Mouse (Mus musculus): Measurements from ENCODE around the gene Glod4. TPM values are rescaled to one million over a fixed set of nuclear protein-coding genes. Genes with fewer than 3 reads are reported as not detected.

Glod4 gene
- 129 and 134 TPM in 2 replicates for polyA plus RNA-seq (2016; fragmentation: Nextera tagmentation; extraction: Ambion mirVana)

GRCm38 (mm10) chr11:76242901-76243810 lies at the start of gene Glod4, which contains the start of gene Mrm3:
TSS of gene Glod4 (minus strand) at chr11:76243725.
TSS of gene Mrm3 (plus strand) at chr11:76243715.
- peak within 1 kb of the TSS; percentile 90 for H3K27ac ChIP-seq
- H3K4me1 ChIP-seq: peaks cover 27% of the 10 kb centered on the region
- DNase-seq (ENCODE audit: extremely low spot score, low spot score): peak; percentile 93
- no peaks in the 10 kb centered on the region for H3K9me3 ChIP-seq
- H3K36me3 ChIP-seq (replicated peaks): peaks cover 42% of the 10 kb centered on the region
- WGBS: under 1% methylated on average over 61 of the region's 61 CpGs
- no peaks in the 10 kb centered on the region for H3K27me3 ChIP-seq (ENCODE audit: poor library complexity, severe bottlenecking)
- peak within 1 kb of the TSS; percentile 74 for H3K4me3 ChIP-seq

- peak overlapping the region; percentile 76 for H3K27ac ChIP-seq
- no peaks in the 10 kb centered on the region for H3K27me3 ChIP-seq (ENCODE audit: poor library complexity, severe bottlenecking)
- no peak for DNase-seq (ENCODE audit: extremely low spot score, low spot score)
- H3K4me1 ChIP-seq: peaks cover 97% of the 10 kb centered on the region
- no peaks in the 10 kb centered on the region; the same call in 1 of the 2 replicates for H3K9me3 ChIP-seq
- H3K36me3 ChIP-seq (replicated peaks): peaks cover 3% of the 10 kb centered on the region; the same call in 1 of the 2 replicates
- 69% methylated on average over 6 of the region's 6 CpGs for WGBS
- no peak overlapping the region for H3K4me3 ChIP-seq
Observed at GRCm38 (mm10) chr11:76292831-76293230, 49.3 kb upstream of the Glod4 start.

DNA sequence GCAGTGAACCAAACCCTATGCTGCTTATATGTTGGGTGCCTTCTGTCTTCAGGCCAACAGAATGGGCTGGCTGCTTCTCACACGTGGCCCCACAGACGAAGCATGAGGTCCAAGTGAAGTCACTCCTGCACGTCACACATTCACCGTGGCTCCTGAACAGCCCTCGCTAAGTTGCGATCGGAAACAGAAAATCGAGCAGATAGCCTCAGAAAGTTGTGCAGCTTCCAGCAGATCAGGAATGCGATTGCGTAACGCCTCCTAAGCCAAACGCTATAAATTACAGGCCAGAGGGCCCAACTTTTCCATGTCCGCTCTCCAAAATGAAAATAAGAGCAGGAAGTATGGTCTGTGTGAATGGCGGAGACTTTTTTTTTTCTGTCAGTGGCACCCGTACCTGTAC lies 48.9 kb upstream of the Glod4 start:
- 86% methylated on average over 15 of the region's 15 CpGs for WGBS

GRCm38 (mm10) chr11:76291960-76292359 lies 48.4 kb upstream of the Glod4 start:
- Histone ChIP-seq H3K27ac (peak overlapping the region; percentile 76), H3K27me3 (ENCODE audit: poor library complexity, severe bottlenecking) (no peaks in the 10 kb centered on the region), H3K4me1 (peaks cover 97% of the 10 kb centered on the region), H3K4me3 (no peak overlapping the region), H3K36me3 (replicated peaks) (peaks cover 3% of the 10 kb centered on the region; the same call in 1 of the 2 replicates), H3K9me3 (no peaks in the 10 kb centered on the region; the same call in 1 of the 2 replicates)
- no peak for DNase-seq (ENCODE audit: extremely low spot score, low spot score)
- WGBS: 85% methylated on average over 4 of the region's 4 CpGs

More for the DNA sequence above, 48.9 kb upstream of the Glod4 start:
- Histone ChIP-seq H3K9me3 (no peaks in the 10 kb centered on the region; the same call in 1 of the 2 replicates), H3K27ac (peak overlapping the region; percentile 76), H3K4me1 (peaks cover 97% of the 10 kb centered on the region), H3K36me3 (replicated peaks) (peaks cover 3% of the 10 kb centered on the region; the same call in 1 of the 2 replicates), H3K27me3 (ENCODE audit: poor library complexity, severe bottlenecking) (no peaks in the 10 kb centered on the region), H3K4me3 (no peak overlapping the region)
- no peak for DNase-seq (ENCODE audit: extremely low spot score, low spot score)

GRCm38 (mm10) chr11:76290367-76290766 lies 46.8 kb upstream of the Glod4 start:
- DNase-seq (ENCODE audit: extremely low spot score, low spot score): no peak
- Histone ChIP-seq H3K27me3 (ENCODE audit: poor library complexity, severe bottlenecking) (no peaks in the 10 kb centered on the region), H3K27ac (peak overlapping the region; percentile 82), H3K4me1 (peaks cover 97% of the 10 kb centered on the region), H3K9me3 (no peaks in the 10 kb centered on the region; the same call in 1 of the 2 replicates), H3K36me3 (replicated peaks) (peaks cover 3% of the 10 kb centered on the region; the same call in 1 of the 2 replicates), H3K4me3 (no peak overlapping the region)
- WGBS: 35% methylated on average over 11 of the region's 11 CpGs

GRCm38 (mm10) chr11:76288645-76289044 lies 45.1 kb upstream of the Glod4 start:
- DNase-seq (ENCODE audit: extremely low spot score, low spot score): no peak
- Histone ChIP-seq H3K36me3 (replicated peaks) (peaks cover 13% of the 10 kb centered on the region), H3K4me3 (no peak overlapping the region), H3K4me1 (peaks cover 81% of the 10 kb centered on the region), H3K27ac (peak overlapping the region; percentile 82), H3K27me3 (ENCODE audit: poor library complexity, severe bottlenecking) (no peaks in the 10 kb centered on the region), H3K9me3 (peaks cover 2% of the 10 kb centered on the region)
- WGBS: 84% methylated on average over 6 of the region's 6 CpGs

- no peaks in the 10 kb centered on the region for H3K27me3 ChIP-seq (ENCODE audit: poor library complexity, severe bottlenecking)
- peaks cover 68% of the 10 kb centered on the region for H3K4me1 ChIP-seq
- H3K9me3 ChIP-seq: peaks cover 4% of the 10 kb centered on the region
- DNase-seq (ENCODE audit: extremely low spot score, low spot score): no peak
- peak overlapping the region; percentile 82 for H3K27ac ChIP-seq
- peaks cover 17% of the 10 kb centered on the region for H3K36me3 ChIP-seq (replicated peaks)
- 41% methylated on average over 10 of the region's 10 CpGs for WGBS
- no peak overlapping the region for H3K4me3 ChIP-seq
Observed at GRCm38 (mm10) chr11:76287301-76287700, 43.8 kb upstream of the Glod4 start.

DNA sequence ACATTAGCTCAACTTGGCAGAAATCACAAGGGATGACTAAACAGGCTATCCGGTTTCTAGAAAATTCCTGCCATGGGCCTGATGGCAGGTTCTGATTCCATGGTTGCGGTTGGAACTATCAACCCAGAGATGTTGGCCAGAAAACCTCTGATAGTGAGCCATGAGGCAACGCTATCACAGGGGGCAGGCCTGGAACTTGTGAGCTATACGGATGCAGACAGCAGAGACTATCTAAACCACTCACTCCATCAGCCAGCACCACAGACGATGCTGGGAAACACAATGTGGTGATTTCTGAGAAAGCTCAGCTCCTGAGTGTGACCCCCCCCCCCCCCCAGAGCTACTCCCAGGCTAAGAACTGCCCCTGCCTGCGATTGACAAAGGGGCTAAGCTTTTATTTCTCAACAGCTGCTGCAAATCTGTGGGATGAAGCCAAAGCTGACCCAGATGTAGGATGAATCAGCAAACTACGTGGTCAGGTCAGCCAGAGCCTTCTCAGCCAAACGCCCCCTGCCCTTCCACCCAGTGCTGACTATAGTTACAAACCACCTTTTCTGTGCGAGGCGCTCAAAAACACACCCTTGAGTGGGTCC lies 43.1 kb upstream of the Glod4 start:
- 68% methylated on average over 10 of the region's 10 CpGs for WGBS
- peak overlapping the region; percentile 82 for H3K27ac ChIP-seq
- H3K36me3 ChIP-seq (replicated peaks): peaks cover 17% of the 10 kb centered on the region
- H3K9me3 ChIP-seq: peaks cover 4% of the 10 kb centered on the region
- H3K27me3 ChIP-seq (ENCODE audit: poor library complexity, severe bottlenecking): no peaks in the 10 kb centered on the region
- DNase-seq (ENCODE audit: extremely low spot score, low spot score): no peak
- H3K4me1 ChIP-seq: peaks cover 61% of the 10 kb centered on the region
- H3K4me3 ChIP-seq: no peak overlapping the region

DNA sequence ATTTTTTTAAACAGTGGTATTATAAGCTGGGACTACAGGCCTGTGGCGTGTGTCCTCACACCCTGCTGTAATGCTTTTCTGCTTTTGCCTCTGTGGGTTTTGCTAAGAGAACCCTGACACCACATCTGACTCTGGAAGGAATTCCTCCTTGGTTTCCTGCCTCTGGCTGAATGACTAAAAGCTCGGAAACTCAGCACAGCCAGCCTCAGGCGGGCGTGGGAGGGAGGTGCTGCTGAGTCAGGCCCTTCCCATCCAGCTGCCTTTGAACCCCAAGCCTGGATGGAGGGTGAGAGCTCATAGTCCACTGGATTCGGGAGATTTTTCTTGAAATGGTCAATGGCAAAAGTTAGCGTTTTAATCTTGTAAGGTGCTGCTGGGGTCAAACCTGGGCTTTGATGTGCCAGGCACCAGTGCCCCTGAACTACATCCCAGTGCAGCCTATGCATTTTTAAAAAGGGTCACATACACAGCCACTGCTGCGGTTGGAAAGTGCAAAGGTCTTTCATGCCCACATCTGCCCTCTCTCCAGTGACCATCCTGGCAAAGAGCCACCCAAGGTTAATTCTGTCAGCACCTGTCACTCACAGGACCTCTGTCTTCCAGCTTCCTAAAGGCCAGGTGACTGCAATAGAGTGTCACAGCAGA lies 42.0 kb upstream of the Glod4 start:
- Histone ChIP-seq H3K4me3 (no peak overlapping the region), H3K9me3 (peaks cover 4% of the 10 kb centered on the region), H3K36me3 (replicated peaks) (peaks cover 17% of the 10 kb centered on the region), H3K4me1 (peaks cover 53% of the 10 kb centered on the region), H3K27me3 (ENCODE audit: poor library complexity, severe bottlenecking) (no peaks in the 10 kb centered on the region), H3K27ac (peak overlapping the region; percentile 53; the same call in 1 of the 2 replicates)
- WGBS: 77% methylated on average over 7 of the region's 7 CpGs
- no peak for DNase-seq (ENCODE audit: extremely low spot score, low spot score)

DNA sequence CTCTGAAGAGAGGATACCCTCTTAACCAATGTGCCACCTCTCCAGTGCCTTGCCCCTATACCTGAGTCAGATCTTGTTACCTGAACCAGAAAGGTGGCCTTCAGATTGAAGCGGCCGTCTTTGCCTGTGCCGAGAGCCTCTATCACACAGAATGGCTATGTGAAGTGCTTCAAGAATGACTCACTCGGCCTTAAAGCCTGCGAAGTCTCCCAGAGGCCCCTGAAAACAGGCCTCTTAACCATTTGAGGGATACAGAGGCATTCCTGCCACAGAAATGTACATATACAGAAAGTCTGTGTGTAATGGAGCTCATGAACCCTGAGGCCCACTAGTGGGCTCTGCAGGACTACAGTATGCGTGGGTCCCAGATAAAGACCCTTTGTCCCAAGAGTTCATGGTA lies 40.3 kb upstream of the Glod4 start:
- Histone ChIP-seq H3K4me3 (no peak overlapping the region), H3K27me3 (ENCODE audit: poor library complexity, severe bottlenecking) (no peaks in the 10 kb centered on the region), H3K36me3 (replicated peaks) (peaks cover 17% of the 10 kb centered on the region), H3K27ac (no peak overlapping the region), H3K4me1 (peaks cover 51% of the 10 kb centered on the region), H3K9me3 (peaks cover 4% of the 10 kb centered on the region)
- DNase-seq (ENCODE audit: extremely low spot score, low spot score): no peak
- WGBS: 97% methylated on average over 6 of the region's 6 CpGs

- Histone ChIP-seq H3K27ac (peak overlapping the region; percentile 62), H3K4me1 (peaks cover 19% of the 10 kb centered on the region), H3K4me3 (no peak overlapping the region), H3K27me3 (ENCODE audit: poor library complexity, severe bottlenecking) (no peaks in the 10 kb centered on the region), H3K36me3 (replicated peaks) (peaks cover 45% of the 10 kb centered on the region), H3K9me3 (peaks cover 4% of the 10 kb centered on the region)
- no peak for DNase-seq (ENCODE audit: extremely low spot score, low spot score)
- 68% methylated on average over 2 of the region's 2 CpGs for WGBS
Observed at GRCm38 (mm10) chr11:76279971-76280370, 36.4 kb upstream of the Glod4 start.
